Mouse (Mus musculus) retina, adult 2 months (tissue): ENCODE measurements around the gene Dcbld2.
"Not testable (repeated sequence)": the region's sequence is repeated elsewhere in the genome, so short reads cannot be mapped to it uniquely, and the experiment has no call there.

Experiments
- DNase-seq: peaks from one replicate; pipeline ENCODE4 v3.0.0-alpha.2; 2012; ENCODE audit warnings: low read depth, low spot score

The Dcbld2 gene

DNA sequence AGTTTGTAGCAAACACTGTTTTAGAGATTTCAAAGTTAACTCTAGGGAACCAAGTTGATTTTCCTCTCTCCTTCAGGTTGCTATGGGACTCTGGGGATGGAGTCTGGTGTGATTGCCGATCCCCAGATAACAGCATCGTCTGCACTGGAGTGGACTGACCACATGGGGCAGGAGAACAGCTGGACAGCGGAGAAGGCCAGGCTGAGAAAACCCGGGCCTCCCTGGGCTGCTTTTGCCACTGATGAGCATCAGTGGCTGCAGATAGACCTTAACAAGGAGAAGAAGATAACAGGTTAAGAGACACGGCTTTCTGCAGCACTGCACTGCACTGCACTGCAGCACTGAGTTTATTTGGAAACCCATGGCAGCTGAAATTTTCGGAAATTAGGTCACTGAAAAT lies 42.4 kb downstream of the Dcbld2 start:
- no peak for DNase-seq

GRCm38 (mm10) chr16:58451647-58452046 lies 43.4 kb downstream of the Dcbld2 start:
- no peak for DNase-seq

GRCm38 (mm10) chr16:58453138-58453537 lies 44.9 kb downstream of the Dcbld2 start:
- no peak for DNase-seq

- no peak for DNase-seq
Measured at GRCm38 (mm10) chr16:58453820-58454219, 45.6 kb downstream of the Dcbld2 start.

DNA sequence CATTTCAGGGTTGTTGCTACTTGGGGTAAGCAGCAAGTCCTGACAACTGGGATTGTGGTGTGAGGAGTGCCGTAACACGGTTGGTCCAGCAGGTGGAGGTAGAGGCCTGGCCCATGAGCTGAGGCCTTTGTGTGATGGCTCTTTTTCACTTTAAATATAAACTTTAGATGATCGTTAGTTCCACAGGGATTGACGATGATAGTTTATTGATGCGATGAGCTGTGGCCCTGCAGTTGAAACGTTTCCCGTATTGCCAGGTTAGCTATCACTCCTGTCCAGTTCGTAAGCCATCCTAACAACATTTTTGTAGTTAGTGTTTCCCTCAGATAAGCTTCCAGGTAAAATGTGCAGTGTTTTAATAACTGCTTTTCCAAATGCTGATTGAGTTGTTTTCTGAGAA lies 46.4 kb downstream of the Dcbld2 start:
- DNase-seq, result no peak

DNA sequence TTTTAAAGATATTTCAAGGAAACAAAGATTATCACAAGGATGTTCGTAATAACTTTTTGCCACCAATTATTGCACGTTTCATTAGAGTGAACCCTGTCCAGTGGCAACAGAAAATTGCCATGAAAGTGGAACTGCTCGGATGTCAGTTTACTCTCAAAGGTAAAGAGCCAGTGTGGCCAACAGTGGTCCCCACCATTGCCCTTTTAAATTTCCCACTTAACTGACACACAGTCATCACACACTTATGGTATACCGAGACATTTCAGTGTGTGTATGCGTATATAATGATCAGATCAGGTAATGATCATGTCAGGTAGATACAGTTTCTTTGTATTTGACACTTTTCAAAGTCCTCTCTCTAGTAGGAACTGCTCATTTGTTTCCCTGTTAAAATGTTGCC lies 46.9 kb downstream of the Dcbld2 start:
- DNase-seq, result no peak

DNA sequence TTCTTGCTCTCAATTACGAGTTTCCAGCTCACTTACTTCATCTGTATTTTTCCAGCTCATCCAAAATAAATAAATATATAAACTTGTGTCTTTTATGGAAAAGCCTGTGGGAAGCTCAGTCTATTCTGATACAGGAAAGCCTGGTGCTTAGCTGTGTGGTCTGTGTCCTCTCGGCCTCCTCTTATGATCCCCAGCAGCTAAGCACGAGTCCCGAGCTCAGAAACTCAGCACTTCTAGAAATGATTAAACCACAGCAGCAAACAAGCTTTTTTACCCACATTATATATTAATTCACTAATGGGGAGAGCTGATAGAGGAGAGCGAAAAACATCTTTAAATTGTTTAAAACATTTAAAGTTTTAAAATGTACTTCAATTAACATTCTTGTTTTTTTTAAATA lies 48.2 kb downstream of the Dcbld2 start:
- no peak for DNase-seq

DNA sequence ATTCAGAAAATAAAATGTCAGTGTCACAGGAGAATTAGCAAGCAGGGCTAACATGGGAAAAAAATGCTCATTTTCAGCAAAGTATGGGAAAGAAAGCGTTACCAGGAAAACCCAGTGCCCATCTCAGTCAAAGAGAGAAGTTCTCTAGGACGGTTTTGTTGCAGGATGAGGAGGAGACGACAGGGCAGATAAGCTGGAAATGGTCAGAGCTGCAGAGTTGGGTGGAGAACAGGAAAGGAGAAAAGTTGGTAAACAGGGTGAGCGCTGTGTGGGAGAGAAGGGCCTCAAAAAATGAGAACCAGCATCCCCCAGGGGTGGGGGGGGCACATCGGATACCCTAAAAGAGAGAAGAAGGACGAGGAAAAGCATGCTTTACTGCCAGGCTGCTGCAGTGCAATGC lies 48.7 kb downstream of the Dcbld2 start:
- no peak for DNase-seq

- not testable (repeated sequence) for DNase-seq
Measured at GRCm38 (mm10) chr16:58459966-58460365, 51.7 kb downstream of the Dcbld2 start.

- no peak for DNase-seq
Measured at GRCm38 (mm10) chr16:58460386-58460785, 52.1 kb downstream of the Dcbld2 start.

DNA sequence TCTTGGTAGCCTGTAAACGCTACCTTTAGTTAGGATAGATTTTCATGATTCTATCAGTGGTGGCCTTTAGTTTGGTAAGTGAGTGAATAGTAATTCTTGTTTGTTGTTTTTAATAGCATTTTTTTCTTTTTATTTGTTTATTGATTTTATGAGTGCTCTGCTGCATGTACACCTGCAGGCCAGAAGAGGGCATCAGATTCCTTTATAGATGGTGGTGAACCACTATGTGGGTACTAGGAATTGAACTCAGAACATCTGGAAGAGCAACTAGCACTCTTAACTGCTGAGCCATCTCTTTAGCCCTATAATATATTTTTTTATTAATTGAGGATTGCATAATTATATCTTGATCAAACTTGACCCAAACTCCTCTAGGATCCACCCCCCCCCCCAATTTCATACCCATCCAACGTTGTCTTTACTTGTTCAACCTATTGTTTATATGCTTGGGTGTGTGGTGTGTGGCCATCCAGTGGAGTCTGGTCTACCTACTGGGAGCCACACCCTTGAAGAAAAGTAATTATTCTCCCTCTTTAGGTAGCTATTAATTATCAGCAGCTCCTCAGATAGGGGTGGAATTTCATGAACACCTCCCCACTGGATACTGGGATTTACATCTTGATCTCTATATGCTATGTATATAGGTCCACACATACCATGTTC lies 53.7 kb downstream of the Dcbld2 start:
- no peak for DNase-seq

DNA sequence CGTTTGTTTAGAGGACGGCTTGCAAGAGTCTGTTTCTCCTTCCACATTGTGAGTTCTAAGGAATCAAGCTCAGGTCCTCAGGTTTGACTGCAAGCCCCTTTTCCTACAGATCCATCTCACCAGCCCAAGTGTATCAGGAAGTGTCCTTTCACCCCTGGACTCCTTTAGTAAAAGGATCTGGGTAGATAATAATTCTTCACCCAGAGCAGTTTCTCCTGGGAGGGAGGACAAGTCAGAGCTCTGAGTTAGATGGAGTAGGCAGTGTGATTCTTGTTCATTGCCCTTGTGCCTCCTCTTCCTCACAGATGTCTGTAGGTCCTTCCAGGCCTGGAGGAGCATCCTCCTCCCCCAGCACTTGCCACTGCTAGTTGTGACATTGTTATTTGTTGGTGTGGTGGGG lies 54.3 kb downstream of the Dcbld2 start:
- DNase-seq, result no peak

DNA sequence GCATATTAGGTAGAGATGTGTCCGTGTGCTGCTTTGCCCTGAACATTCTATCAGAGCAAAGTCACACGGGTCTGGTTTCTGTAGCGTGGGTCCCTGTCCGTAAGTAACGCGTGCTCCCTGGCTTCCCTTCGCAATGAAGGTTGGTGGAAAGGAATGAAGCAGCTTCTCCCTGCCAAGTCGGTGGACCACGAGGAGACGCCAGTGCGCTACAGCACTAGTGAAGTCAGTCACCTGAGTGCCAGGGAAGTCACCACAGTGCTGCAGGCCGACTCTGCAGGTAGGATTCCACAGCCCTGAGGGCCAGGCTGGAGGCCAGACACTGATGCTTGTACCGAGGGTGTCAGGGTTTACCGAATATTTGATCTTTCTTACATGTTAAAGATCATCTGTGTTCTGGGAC lies 55.8 kb downstream of the Dcbld2 start:
- no peak for DNase-seq

DNA sequence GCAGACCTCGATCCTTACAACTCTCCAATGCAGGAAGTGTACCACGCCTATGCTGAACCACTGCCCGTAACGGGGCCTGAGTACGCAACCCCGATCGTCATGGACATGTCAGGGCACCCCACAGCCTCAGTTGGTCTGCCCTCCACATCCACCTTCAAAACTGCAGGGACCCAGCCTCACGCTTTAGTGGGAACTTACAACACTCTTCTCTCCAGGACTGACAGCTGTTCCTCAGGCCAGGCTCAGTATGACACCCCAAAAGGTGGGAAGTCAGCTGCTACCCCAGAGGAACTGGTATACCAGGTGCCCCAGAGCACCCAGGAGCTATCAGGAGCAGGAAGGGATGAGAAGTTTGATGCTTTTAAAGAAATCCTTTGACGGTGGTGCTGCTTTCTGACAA lies 57.2 kb downstream of the Dcbld2 start:
- no peak for DNase-seq

DNA sequence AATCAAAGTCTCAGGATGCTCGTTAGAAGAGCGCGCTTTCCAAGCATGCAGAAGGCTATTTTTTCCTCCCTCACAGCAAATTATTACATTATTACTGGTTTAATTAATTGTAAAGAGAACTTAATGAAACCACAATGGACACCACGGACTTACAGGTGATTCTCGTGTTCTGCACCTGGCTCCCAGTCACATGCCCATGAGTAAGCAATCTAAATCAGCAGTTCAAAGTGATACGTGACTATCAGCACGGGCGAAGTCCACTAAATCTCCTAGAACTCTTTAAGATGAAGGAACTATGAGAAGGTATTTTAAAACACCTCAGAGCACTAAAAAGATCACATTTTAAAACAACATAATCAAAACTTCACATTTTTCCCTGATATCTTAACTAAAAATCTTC lies 61.8 kb downstream of the Dcbld2 start:
- no peak for DNase-seq

GRCm38 (mm10) chr16:58470841-58471240 lies 62.6 kb downstream of the Dcbld2 start:
- DNase-seq, result no peak

DNA sequence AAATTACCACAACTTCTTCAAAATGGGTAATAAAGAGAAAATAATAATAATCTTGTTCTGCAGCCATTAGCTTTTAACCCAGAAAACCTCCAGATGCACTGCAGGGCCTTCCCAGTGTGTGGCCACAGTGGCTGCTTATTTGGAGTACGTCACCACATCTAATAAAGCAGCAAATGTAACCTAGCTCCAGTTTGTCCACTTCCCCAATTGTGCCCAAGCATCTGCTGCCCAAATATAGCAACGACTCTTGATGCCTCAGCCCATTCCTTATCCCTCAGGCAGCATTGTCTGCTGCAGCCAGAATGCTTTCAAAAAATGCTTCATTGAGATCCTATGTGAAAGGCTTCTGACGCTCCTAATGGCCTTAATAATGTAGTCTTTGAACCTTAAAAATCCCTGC lies 66.6 kb downstream of the Dcbld2 start:
- no peak for DNase-seq

- DNase-seq, result no peak
Measured at GRCm38 (mm10) chr16:58475544-58476154, 67.4 kb downstream of the Dcbld2 start.

DNA sequence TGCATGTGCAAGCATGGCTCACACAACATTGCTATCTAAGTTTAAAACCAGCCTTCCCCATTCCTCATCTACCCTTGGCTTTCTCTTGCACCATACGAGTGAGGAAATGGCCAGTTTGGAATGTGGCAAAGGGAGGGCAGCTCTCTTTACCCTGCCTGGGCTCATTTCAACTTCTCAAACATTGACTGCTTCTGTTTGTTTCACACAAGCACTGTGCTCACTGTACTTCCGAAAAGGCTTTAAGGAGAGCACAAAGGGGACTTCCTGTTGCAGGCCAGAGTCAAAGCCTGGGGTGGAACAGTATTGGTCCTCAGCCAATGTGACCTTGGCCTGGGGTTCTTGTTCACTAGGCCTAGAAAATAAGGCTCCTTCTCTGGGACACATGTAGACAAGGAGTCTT lies 68.1 kb downstream of the Dcbld2 start:
- no peak for DNase-seq

GRCm38 (mm10) chr16:58479898-58480448 lies 71.7 kb downstream of the Dcbld2 start:
- no peak for DNase-seq

GRCm38 (mm10) chr16:58481219-58481905 lies 73.1 kb downstream of the Dcbld2 start:
- DNase-seq, result no peak

DNA sequence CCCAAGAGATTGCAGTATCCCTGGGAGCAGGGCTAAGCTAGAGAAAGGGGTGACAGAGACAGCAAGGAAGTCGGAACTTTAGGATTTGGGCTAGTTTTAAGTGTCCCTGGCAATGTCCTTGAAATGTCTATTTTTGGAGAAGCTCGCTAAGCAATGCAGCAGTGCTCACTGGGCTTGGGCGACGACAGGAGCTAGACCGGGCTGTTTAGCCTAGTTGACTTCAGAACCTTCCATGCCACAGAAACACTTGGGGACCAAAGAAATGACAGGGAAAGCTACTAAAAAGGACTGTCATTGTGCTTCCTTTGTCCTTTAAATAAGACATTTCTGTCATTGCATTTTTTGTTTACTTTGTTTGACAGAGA lies 73.6 kb downstream of the Dcbld2 start:
- DNase-seq, result no peak

DNA sequence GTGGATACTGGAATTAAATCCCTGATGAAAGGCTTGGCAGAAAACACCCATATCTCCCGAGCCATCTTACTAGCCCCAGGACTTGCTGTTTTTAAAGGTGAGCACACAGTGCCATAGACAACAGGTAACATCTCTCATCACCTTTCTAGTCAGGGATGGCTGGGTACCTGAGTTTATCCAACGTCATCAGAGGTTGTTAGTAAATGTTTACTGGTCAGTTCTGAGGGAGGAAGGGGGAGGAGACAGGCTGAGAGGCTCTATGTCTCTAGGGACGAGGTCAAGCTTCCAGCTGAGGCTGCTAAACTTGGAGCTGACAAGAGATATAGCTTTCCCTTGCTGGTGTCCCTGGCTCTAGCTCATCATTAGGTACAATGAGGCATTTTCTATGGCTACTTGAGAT lies 74.1 kb downstream of the Dcbld2 start:
- no peak for DNase-seq
